Mouse (Mus musculus) hematopoietic stem cell, adult 5-6 weeks (primary cell): ENCODE data around the gene Abcc1. TPM values are rescaled to one million over a fixed set of nuclear protein-coding genes. Genes with fewer than 3 reads are reported as not detected.

Experiments
- ATAC-seq, 2 experiments: fragments of 125-278 bp in 1 of 2; replicated peaks in 1 of 2; 2 replicates each; pipeline ENCODE4 v1.8.0; 2016 to 2017; ENCODE audit warnings: inconsistent platforms in 2 of 2, mild to moderate bottlenecking in 2 of 2, moderate number of reproducible peaks in 2 of 2, low read depth in 1 of 2, moderate TSS enrichment in 1 of 2; ENCODE audit not compliant: low FRiP score in 2 of 2, poor library complexity in 2 of 2, severe bottlenecking in 2 of 2, insufficient read depth in 1 of 2, low TSS enrichment in 1 of 2
- total RNA-seq: library from RNA; stranded (forward); fragments of 172-1452, 232-1000 nt; gene quantifications from 2 replicates; pipeline ENCODE4 v1.2.3, GENCODE M21; 2017

The Abcc1 gene
- total RNA-seq, 1 experiment from 2014 or later = 56.7 TPM

- no peak for ATAC-seq
Observed at GRCm38 (mm10) chr16:14366017-14366416, 4.7 kb downstream of the Abcc1 start.

- no peak for ATAC-seq
Observed at GRCm38 (mm10) chr16:14371367-14371766, 10.0 kb downstream of the Abcc1 start.

GRCm38 (mm10) chr16:14372382-14372781 is 11.0 kb downstream of the Abcc1 start:
- 0 out of 4 replicates have a peak, but pooled peaks of 1 of the 2 experiments have one; percentile 27 for ATAC-seq

DNA sequence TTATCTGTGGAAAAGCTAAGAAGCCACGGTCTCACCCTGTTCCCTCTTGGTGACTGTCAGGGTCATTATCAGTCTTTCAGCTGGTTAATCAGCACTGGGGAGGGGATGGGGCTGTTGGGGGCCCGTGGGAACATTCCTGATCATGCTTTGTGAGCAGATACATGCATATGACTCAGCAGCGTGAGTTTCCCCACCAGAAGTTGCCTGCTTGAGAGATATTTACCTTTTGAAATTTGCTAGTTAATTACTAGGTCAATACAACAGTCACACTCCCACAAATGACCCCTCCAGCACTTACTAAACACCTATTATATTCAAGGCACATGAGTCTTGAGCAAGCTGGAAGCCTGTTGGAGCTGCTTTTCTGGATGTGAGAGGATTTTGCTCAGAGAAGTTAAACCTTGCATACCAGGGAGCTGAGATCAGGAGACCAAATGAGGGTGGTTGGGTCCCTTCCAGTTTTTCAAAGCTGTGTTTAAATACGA is 11.5 kb downstream of the Abcc1 start:
- ATAC-seq = no peak

DNA sequence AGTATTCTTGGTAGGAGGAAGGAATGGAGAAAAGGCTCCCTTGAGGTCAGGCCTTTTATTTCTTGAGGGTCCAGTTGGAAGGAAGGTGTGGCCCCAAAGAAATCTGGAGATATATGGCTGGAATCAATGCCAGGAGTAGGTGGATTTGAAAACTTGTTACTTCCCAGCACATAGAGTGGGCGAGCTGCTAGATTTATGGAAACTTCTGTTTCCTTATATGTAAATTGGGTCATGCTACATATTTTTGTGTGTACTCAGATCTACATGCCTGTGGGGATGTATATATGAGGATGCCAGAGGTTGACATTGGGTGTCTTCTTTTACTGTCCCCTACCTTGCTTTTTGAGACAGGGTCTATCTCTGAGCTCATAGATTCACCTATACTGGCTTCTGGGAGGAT is 14.6 kb downstream of the Abcc1 start:
- no peak for ATAC-seq

- no peak for ATAC-seq
Observed at GRCm38 (mm10) chr16:14376352-14376751, 15.0 kb downstream of the Abcc1 start.

GRCm38 (mm10) chr16:14377321-14377720 is 16.0 kb downstream of the Abcc1 start:
- ATAC-seq = peak in 1 of 2 experiments; percentile 31; a peak in 1 of 4 replicates

- ATAC-seq = peak; percentile 66 to 76
Observed at GRCm38 (mm10) chr16:14378654-14379053, 17.3 kb downstream of the Abcc1 start.

DNA sequence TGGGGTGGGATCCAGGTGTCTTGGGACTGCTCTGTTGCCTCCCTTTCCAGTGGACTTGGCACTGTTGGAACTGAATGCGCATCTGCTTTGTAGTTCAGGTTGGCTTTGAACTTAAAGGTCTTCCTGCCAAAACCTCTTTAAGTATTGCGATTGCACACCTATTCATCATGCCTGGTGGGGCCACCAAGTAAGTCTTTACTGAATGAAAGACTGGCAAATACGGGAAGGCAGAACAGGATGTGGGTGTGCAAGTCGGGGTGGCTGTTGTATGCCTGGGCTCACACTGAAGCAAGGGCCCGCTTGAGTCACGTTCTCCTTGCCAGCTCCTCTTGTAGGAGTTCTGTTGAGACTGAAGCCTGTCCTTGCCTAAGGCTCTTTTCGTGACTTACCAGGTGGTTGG is 18.5 kb downstream of the Abcc1 start:
- ATAC-seq = peak; percentile 49 to 67; a peak in 3 of 4 replicates

GRCm38 (mm10) chr16:14381061-14381665 is 19.8 kb downstream of the Abcc1 start:
- ATAC-seq = no peak

DNA sequence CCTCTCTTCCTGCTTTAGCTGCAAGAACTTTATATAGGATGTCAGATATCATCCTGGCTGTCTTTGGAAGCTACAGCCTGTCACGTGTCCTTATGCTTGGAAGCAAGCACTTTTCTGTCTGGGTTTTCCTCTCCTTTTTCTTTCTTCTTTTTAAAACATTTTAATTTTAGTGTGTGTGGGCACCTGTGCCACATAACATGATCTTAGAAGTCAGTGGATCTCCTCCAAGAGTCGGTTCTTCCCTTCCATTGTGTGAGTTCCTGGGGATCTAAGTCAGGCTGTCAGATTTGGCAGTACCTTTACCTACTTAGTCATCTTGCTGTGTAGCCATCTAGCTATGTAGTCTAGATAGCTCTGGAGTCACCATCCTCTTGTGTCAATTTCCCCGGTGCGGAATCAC is 37.9 kb downstream of the Abcc1 start:
- no peak for ATAC-seq

DNA sequence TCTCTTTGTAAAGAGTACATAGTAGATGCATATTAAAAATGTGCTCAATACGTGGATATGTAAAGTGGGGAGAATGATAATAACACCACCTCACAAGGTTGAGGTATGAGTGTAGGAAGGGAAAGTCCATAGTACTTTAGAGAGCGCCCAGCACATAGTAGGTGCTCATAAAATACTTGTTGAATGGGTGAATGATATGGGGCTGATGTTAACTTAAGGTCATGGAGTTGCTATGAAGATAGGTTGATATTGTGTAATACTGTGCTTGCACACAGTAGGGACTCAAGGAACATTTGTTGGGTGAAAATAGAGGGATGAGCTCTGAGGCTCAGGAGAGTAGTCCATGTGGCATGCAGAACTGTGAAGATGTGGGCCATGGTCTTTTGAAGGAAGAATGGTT is 42.1 kb downstream of the Abcc1 start:
- ATAC-seq = no peak

DNA sequence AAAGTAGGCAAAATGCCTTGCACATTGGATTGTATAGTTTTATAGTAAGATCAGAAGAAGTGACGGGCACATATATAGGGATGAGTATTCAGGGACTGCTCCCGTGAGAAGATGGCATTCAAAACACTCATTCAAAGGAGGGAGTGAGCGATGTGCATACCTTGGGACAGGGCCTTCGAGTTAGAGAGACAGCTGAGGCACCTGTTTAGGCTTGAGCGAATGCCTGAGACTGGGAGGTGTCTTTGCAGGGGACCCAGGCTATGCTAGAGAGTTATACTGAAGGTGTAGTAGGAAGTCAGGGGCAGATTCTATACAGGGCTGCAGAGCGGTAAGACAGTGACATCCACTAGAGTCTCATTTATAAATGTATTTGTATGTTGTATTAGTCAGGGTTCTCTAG is 44.3 kb downstream of the Abcc1 start:
- no peak for ATAC-seq

DNA sequence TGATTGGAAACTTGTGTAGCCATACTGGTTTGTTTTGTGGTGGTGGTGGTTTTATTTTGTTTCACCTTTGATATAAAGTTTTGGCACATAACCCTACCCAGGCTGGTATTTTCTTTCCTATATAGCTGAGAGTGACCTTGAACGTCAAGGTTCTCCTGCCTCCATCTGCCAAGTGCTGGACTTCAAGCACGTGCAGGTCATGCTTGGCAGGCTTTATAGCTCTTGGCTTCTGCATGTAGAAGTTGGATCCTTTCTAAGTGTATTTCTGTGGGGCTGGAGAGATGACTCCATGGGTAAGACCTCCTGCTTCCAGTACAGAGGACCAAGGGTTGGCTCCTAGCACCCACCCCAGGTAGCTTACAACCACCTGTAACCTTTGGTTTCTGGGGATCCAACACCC is 47.8 kb downstream of the Abcc1 start:
- ATAC-seq = no peak

DNA sequence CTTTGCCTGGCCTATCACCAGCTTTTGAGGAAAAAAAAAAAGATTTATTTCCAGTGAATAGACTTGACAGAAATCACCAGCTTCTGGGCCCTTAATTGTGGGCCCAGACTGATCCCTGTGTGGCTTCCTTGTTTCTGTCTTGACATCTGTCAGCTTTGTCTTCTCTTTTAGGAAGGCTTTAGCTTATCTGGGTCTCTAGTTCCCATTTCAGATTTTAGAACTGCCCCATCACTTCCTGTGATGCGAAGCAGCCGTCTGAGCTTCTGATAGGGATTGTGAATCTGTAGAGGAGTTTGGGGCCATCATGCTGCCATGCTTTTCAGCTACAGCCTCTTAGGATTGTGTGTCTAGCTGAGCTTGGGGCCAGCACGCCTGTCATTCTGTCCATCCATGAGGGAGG is 48.4 kb downstream of the Abcc1 start:
- ATAC-seq = peak; percentile 14 to 32; a peak in 1 of 4 replicates

DNA sequence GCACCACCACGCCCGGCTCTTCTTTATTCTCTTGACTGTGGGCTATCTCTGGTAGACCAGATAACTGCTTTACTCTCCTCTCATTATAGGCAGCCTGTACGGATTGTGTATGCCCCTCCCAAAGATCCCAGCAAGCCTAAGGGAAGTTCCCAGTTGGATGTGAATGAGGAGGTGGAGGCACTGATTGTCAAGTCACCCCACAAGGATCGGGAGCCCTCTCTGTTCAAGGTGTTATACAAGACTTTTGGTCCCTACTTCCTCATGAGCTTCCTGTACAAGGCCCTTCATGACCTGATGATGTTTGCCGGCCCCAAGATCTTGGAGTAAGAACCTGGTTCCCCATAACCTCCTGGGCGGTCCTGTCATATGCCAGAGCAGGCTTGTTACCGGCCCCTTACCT is 49.3 kb downstream of the Abcc1 start:
- no peak for ATAC-seq

DNA sequence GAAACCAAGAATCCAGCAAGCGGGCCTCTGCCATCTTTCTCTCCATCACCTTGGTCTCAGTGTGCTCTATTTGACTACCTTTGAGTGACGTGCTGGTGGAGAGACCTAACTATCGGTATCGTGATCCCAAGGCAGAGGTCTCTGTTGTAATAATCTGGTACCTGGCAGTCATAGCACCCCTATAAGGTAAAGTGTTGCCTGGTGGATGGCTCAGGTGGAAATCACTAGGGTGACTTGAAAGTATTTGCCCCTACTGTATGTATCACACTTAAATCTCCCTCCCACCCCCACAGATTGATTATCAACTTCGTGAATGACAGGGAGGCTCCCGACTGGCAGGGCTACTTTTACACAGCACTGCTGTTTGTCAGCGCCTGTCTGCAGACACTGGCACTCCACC is 49.8 kb downstream of the Abcc1 start:
- no peak for ATAC-seq

DNA sequence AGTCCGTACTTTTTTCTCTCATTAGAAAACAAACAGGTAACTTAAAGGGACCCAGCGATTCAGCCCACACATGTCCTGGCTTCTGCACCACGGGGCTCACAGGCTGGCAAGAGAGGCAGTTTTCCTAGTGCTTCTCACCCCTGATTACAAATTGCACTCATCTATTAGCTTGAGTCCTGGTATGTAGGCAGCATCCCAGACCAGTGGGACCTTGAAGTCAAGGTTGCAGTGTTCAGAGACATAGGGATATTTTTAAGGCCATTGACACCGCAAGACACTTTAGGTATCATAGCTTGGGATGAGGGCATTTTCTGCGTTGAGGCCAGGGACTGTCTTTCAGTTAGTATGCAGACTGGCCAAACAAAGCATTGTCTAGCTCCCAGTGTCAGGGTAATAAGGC is 51.2 kb downstream of the Abcc1 start:
- ATAC-seq = no peak

- ATAC-seq = no peak
Observed at GRCm38 (mm10) chr16:14415206-14415605, 53.8 kb downstream of the Abcc1 start.
